Mouse (Mus musculus) ES-Bruce4 (cell line): ENCODE results near the gene Krt1. TPM values are rescaled to one million over a fixed set of nuclear protein-coding genes. Genes with fewer than 3 reads are reported as not detected.

Source experiments
- H3K27ac ChIP-seq: 2 replicates; pipeline ENCODE4 v1.5.1; 2012; ENCODE audit warnings: low read length, inconsistent platforms; ENCODE audit not compliant: insufficient read depth
- H3K27me3 ChIP-seq: 2 replicates; pipeline ENCODE4 v1.6.1; 2012; ENCODE audit warnings: mild to moderate bottlenecking, low read length, inconsistent platforms; ENCODE audit not compliant: control insufficient read depth, poor library complexity, insufficient read depth, severe bottlenecking
- H3K36me3 ChIP-seq: 2 replicates; pipeline ENCODE4 v1.6.1; 2012; ENCODE audit warnings: inconsistent platforms, mild to moderate bottlenecking, low read length, moderate library complexity; ENCODE audit not compliant: control insufficient read depth, poor library complexity, insufficient read depth, severe bottlenecking
- H3K4me1 ChIP-seq: one replicate; pipeline ENCODE4 v1.8.1; 2011; ENCODE audit warnings: low read length; ENCODE audit not compliant: control insufficient read depth, insufficient read depth
- H3K4me3 ChIP-seq: 2 replicates; pipeline ENCODE4 v1.5.1; 2011; ENCODE audit warnings: low read depth, mild to moderate bottlenecking, low read length
- H3K9ac ChIP-seq: 2 replicates; pipeline ENCODE4 v1.6.1; 2012; ENCODE audit warnings: low read depth, mild to moderate bottlenecking, inconsistent platforms; ENCODE audit not compliant: poor library complexity, severe bottlenecking
- H3K9me3 ChIP-seq: replicated peaks from 2 replicates; pipeline ENCODE4 v1.6.1; 2012; ENCODE audit warnings: mild to moderate bottlenecking, low read length, inconsistent platforms; ENCODE audit not compliant: control insufficient read depth, poor library complexity, insufficient read depth, severe bottlenecking
- CTCF ChIP-seq: IDR thresholded peaks from one replicate; pipeline ENCODE4 v1.8.1; 2011; ENCODE audit warnings: low read depth, low read length
- EP300 ChIP-seq: IDR thresholded peaks from 2 replicates; pipeline ENCODE4 v1.6.1; 2011; ENCODE audit warnings: low read depth, low read length; ENCODE audit not compliant: insufficient read depth
- POLR2A ChIP-seq: IDR thresholded peaks from one replicate; pipeline ENCODE4 v1.8.1; 2011; ENCODE audit warnings: low read length; ENCODE audit not compliant: insufficient read depth
- polyA plus RNA-seq: library from polyadenylated mRNA; stranded (reverse); fragments of >200 nt; gene quantifications from 2 replicates; pipeline ENCODE4 v1.2.4, GENCODE M21; 2011; ENCODE audit warnings: low read depth; ENCODE audit not compliant: missing spikeins, insufficient read depth, insufficient read length

The Krt1 gene
- polyA plus RNA-seq, 1 experiment, result not detected

DNA sequence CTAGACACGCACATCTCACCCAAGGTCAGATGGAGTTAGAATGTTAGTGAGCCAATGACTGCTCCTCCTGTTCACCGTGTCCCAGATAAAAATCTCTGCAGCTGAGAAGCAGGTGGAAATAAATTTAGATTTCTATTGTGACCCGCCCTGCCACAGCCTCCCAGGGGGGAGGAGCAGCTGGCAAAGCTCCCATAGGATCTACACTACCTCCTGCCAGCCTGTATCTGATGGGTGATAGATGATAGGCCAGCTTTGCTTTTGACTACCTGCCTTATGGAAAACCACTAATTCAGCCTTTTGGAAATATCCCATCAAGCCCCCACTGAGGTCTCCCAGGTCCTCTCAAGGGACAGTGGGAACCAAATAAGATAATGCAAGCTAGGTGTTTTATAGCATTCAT is 5.1 kb upstream of the Krt1 start:
- Histone ChIP-seq H3K36me3 (no peaks in the 10 kb centered on the region), H3K9me3 (no peaks in the 10 kb centered on the region), H3K27me3 (no peaks in the 10 kb centered on the region), H3K27ac (no peak overlapping the region), H3K4me3 (no peak overlapping the region), H3K9ac (no peak overlapping the region), H3K4me1 (no peaks in the 10 kb centered on the region)
- TF ChIP-seq POLR2A (no peak), EP300 (no peak), CTCF (no peak)

DNA sequence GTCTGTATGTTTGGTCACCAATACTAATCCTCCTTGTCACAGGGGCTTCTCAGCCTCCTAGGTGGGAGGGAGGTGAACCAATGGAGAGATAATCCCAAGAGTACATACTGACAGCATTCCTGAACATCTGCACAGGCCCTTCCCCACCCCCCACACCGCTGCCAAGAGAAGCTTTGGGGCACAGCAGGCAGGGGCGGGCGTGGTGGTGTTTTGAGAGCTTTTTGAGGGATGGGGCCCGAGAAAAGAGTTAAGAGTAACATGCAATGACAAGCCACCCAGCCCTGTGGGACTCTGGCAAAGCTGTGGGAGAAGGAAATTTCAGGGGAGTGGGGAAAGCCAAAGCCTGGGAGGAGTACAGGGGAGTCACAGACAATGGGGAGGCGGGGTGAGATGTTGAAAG is 3.7 kb upstream of the Krt1 start:
- no peaks in the 10 kb centered on the region for H3K4me1 ChIP-seq
- no peak overlapping the region for H3K9ac ChIP-seq
- no peaks in the 10 kb centered on the region for H3K27me3 ChIP-seq
- no peaks in the 10 kb centered on the region for H3K36me3 ChIP-seq
- no peaks in the 10 kb centered on the region for H3K9me3 ChIP-seq
- H3K27ac ChIP-seq, result no peak overlapping the region
- TF ChIP-seq POLR2A (no peak), EP300 (no peak), CTCF (no peak)
- no peak overlapping the region for H3K4me3 ChIP-seq

DNA sequence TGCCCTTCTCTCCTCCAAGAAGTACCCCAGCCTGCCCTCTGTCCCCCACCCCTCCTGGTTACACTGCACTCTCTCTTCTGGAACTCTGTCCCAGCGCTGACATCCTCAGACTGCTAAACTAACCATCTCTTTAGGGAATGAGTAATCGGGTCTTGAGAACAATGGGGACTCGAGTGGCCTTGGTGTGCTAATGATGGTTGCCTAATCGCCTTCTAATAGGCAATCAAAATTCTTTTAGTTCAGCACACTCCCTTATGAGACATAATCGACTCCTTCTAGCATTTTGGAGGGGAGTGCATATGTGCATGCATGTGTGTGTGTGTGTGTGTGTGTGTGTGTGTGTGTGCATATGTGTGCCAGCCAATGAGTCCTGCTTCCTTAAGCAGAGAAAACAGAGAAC is 2.0 kb upstream of the Krt1 start:
- no peak overlapping the region for H3K4me3 ChIP-seq
- H3K27me3 ChIP-seq, result no peaks in the 10 kb centered on the region
- no peaks in the 10 kb centered on the region for H3K9me3 ChIP-seq
- no peak overlapping the region for H3K9ac ChIP-seq
- H3K4me1 ChIP-seq, result no peaks in the 10 kb centered on the region
- TF ChIP-seq CTCF, result no peak
- no peak for TF ChIP-seq POLR2A
- no peak for TF ChIP-seq EP300
- H3K36me3 ChIP-seq, result no peaks in the 10 kb centered on the region
- H3K27ac ChIP-seq, result no peak overlapping the region

DNA sequence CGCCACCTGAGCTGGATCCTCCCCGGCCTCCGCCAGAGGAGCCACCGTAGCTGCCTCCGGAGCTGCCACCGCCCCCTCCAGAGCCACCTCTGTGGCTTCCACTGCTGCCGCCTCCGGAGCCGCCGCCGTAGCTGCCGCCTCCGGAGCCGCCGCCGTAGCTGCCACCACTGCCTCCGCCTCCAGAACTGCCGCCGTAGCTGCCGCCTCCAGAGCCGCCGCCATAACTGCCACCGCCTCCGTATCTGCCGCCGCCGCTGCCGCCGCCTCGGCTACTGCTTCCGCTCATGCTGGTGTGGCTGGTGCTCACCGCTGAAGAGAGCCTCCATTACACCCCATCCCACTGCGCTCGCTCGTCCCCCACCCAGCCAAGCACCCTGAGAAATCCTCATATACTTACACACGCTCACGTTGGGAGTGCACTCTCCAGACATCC is 4.6 kb downstream of the Krt1 start:
- H3K9me3 ChIP-seq, result no peaks in the 10 kb centered on the region
- H3K9ac ChIP-seq, result peak overlapping the region; percentile 88
- peaks cover 2% of the 10 kb centered on the region; the same call in 1 of the 2 replicates for H3K27me3 ChIP-seq
- H3K36me3 ChIP-seq, result no peaks in the 10 kb centered on the region
- no peaks in the 10 kb centered on the region for H3K4me1 ChIP-seq
- TF ChIP-seq CTCF, result no peak
- TF ChIP-seq EP300, result no peak
- TF ChIP-seq POLR2A, result no peak
- no peak overlapping the region for H3K27ac ChIP-seq
- peak overlapping the region; percentile 59 for H3K4me3 ChIP-seq

DNA sequence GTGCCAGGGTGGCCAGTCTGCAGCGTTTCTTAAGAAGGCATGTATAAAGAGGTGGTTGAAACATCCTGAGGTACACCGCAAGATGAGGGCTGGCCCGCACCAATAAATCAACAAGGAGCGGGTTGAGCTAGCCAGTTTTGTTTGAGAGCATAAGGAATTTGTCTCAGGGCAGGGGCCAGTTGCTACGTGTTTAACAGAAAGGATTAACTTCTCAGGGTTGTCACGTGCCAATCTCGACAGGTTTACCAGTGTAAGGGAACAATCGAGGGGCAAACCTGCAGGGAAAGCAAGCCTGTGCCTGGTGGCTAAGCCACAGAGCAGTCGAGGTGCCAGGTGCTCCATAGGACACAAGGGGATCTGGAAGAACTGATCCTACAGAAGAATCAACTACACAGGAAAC is 7.4 kb downstream of the Krt1 start:
- Histone ChIP-seq H3K27ac (no peak overlapping the region), H3K9me3 (no peaks in the 10 kb centered on the region), H3K9ac (no peak overlapping the region), H3K27me3 (peaks cover 2% of the 10 kb centered on the region; the same call in 1 of the 2 replicates), H3K36me3 (no peaks in the 10 kb centered on the region), H3K4me1 (no peaks in the 10 kb centered on the region), H3K4me3 (no peak overlapping the region)
- TF ChIP-seq CTCF (no peak), POLR2A (no peak), EP300 (no peak)

DNA sequence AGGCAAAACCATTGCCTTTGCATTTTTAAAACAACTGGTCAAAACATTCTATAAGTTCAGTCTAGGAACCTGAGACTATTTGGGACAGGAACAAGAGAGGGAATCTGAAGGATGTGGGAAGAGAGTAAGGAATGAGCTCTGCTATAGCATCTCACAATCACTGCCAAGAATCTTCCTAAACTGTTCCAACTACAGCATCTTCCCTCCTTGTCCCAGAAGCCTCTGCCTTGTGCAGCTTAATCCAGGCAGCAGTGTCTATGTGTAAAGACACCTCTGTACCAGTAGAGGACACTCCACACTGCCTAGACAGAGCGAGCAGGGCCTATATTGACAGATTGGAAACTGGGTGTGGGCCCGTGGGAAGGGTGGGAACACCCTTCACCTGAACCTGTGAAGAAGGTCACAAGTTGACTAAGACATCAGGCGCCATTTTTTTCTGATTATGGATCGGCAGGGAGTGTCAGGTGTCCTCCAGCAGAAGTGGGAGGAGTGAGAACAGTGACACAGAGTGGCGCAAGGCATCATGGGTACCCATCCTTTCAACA is 15.7 kb downstream of the Krt1 start:
- no peaks in the 10 kb centered on the region for H3K9me3 ChIP-seq
- H3K27ac ChIP-seq, result no peak overlapping the region
- no peak overlapping the region for H3K9ac ChIP-seq
- H3K4me3 ChIP-seq, result no peak overlapping the region
- TF ChIP-seq EP300, result no peak
- TF ChIP-seq CTCF, result peak; percentile 27
- TF ChIP-seq POLR2A, result no peak
- H3K4me1 ChIP-seq, result no peaks in the 10 kb centered on the region
- no peaks in the 10 kb centered on the region for H3K36me3 ChIP-seq
- H3K27me3 ChIP-seq, result no peaks in the 10 kb centered on the region
